Mouse (Mus musculus): ENCODE results near the gene Llph. TPM values are rescaled to one million over a fixed set of nuclear protein-coding genes. Genes with fewer than 3 reads are reported as not detected.

Llph gene
- polyA plus RNA-seq (2015; fragmentation: Nextera tagmentation; extraction: Ambion mirVana): 48.5 and 50.7 TPM in 2 replicates

- ATAC-seq (ENCODE audit: low FRiP score, low read depth): peak; percentile 91
- Histone ChIP-seq H3K27me3 (no peaks in the 10 kb centered on the region), H3K9ac (peak within 1 kb of the TSS; percentile 89), H3K4me1 (peaks cover 19% of the 10 kb centered on the region), H3K36me3 (peaks cover 41% of the 10 kb centered on the region), H3K9me3 (no peaks in the 10 kb centered on the region), H3K4me2 (replicated peaks) (peak within 1 kb of the TSS; percentile 84), H3K27ac (peak within 1 kb of the TSS; percentile 28; the same call in 1 of the 2 replicates), H3K4me3 (peak within 1 kb of the TSS; percentile 99)
- WGBS: under 1% methylated on average over 57 of the region's 57 CpGs
Measured at GRCm38 (mm10) chr10:120226871-120227661, at the start of gene Llph. Gene Llph, plus strand, starts transcription at chr10:120227070.

GRCm38 (mm10) chr10:120182887-120183286 is 44.0 kb upstream of the Llph start:
- H3K27me3 ChIP-seq: no peaks in the 10 kb centered on the region
- H3K27ac ChIP-seq: no peak overlapping the region
- H3K4me1 ChIP-seq: no peaks in the 10 kb centered on the region
- 96% methylated on average over 1 of the region's 1 CpGs for whole genome bisulfite sequencing
- no peaks in the 10 kb centered on the region for H3K36me3 ChIP-seq
- no peak overlapping the region for H3K9ac ChIP-seq
- H3K9me3 ChIP-seq: 0 out of 2 replicates have a peak, but pooled peaks cover 5% of the 10 kb centered on the region
- ATAC-seq (ENCODE audit: low FRiP score, low read depth): no peak
- H3K4me2 ChIP-seq (replicated peaks): no peak overlapping the region
- no peak overlapping the region for H3K4me3 ChIP-seq

- Histone ChIP-seq H3K4me2 (replicated peaks) (no peak overlapping the region), H3K36me3 (no peaks in the 10 kb centered on the region), H3K4me3 (no peak overlapping the region), H3K27me3 (no peaks in the 10 kb centered on the region), H3K9me3 (0 out of 2 replicates have a peak, but pooled peaks cover 5% of the 10 kb centered on the region), H3K9ac (no peak overlapping the region), H3K27ac (no peak overlapping the region), H3K4me1 (no peaks in the 10 kb centered on the region)
- 91% methylated on average over 2 of the region's 2 CpGs for WGBS
- ATAC-seq (ENCODE audit: low FRiP score, low read depth): no peak
Measured at GRCm38 (mm10) chr10:120183342-120183741, 43.5 kb upstream of the Llph start.

- ATAC-seq (ENCODE audit: low FRiP score, low read depth): no peak
- Histone ChIP-seq H3K27ac (no peak overlapping the region), H3K4me3 (no peak overlapping the region), H3K36me3 (no peaks in the 10 kb centered on the region), H3K9me3 (0 out of 2 replicates have a peak, but pooled peaks cover 5% of the 10 kb centered on the region), H3K4me1 (no peaks in the 10 kb centered on the region), H3K9ac (no peak overlapping the region), H3K4me2 (replicated peaks) (no peak overlapping the region), H3K27me3 (no peaks in the 10 kb centered on the region)
- WGBS: 81% methylated on average over 2 of the region's 2 CpGs
Measured at GRCm38 (mm10) chr10:120188513-120188912, 38.4 kb upstream of the Llph start.

GRCm38 (mm10) chr10:120189276-120189675 is 37.6 kb upstream of the Llph start:
- ATAC-seq (ENCODE audit: low FRiP score, low read depth): no peak

GRCm38 (mm10) chr10:120189782-120190181 is 37.1 kb upstream of the Llph start:
- WGBS: 40% methylated on average over 6 of the region's 6 CpGs
- H3K27me3 ChIP-seq: no peaks in the 10 kb centered on the region
- H3K4me1 ChIP-seq: no peaks in the 10 kb centered on the region
- H3K9me3 ChIP-seq: 0 out of 2 replicates have a peak, but pooled peaks cover 5% of the 10 kb centered on the region
- H3K4me2 ChIP-seq (replicated peaks): no peak overlapping the region
- H3K36me3 ChIP-seq: no peaks in the 10 kb centered on the region
- H3K9ac ChIP-seq: no peak overlapping the region
- H3K4me3 ChIP-seq: no peak overlapping the region
- ATAC-seq (ENCODE audit: low FRiP score, low read depth): no peak
- no peak overlapping the region for H3K27ac ChIP-seq

More at GRCm38 (mm10) chr10:120189276-120189675, 37.6 kb upstream of the Llph start:
- Histone ChIP-seq H3K27ac (no peak overlapping the region), H3K9me3 (0 out of 2 replicates have a peak, but pooled peaks cover 5% of the 10 kb centered on the region), H3K27me3 (no peaks in the 10 kb centered on the region), H3K36me3 (no peaks in the 10 kb centered on the region), H3K4me3 (no peak overlapping the region), H3K9ac (no peak overlapping the region), H3K4me2 (replicated peaks) (no peak overlapping the region), H3K4me1 (no peaks in the 10 kb centered on the region)
- 63% methylated on average over 11 of the region's 11 CpGs for WGBS

- WGBS: 87% methylated on average over 6 of the region's 6 CpGs
- H3K27ac ChIP-seq: no peak overlapping the region
- 0 out of 2 replicates have a peak, but pooled peaks cover 3% of the 10 kb centered on the region for H3K9me3 ChIP-seq
- no peaks in the 10 kb centered on the region for H3K27me3 ChIP-seq
- no peak for ATAC-seq (ENCODE audit: low FRiP score, low read depth)
- no peak overlapping the region for H3K9ac ChIP-seq
- no peaks in the 10 kb centered on the region for H3K36me3 ChIP-seq
- H3K4me1 ChIP-seq: no peaks in the 10 kb centered on the region
- no peak overlapping the region for H3K4me2 ChIP-seq (replicated peaks)
- H3K4me3 ChIP-seq: no peak overlapping the region
Measured at GRCm38 (mm10) chr10:120191165-120191564, 35.7 kb upstream of the Llph start.

- no peak for ATAC-seq (ENCODE audit: low FRiP score, low read depth)
- no peaks in the 10 kb centered on the region for H3K36me3 ChIP-seq
- H3K9ac ChIP-seq: no peak overlapping the region
- WGBS: 83% methylated on average over 4 of the region's 4 CpGs
- no peaks in the 10 kb centered on the region for H3K4me1 ChIP-seq
- no peaks in the 10 kb centered on the region for H3K9me3 ChIP-seq
- no peaks in the 10 kb centered on the region for H3K27me3 ChIP-seq
- no peak overlapping the region for H3K27ac ChIP-seq
- no peak overlapping the region for H3K4me2 ChIP-seq (replicated peaks)
- H3K4me3 ChIP-seq: no peak overlapping the region
Measured at GRCm38 (mm10) chr10:120192278-120192677, 34.6 kb upstream of the Llph start.

- Histone ChIP-seq H3K27me3 (0 out of 2 replicates have a peak, but pooled peaks cover 3% of the 10 kb centered on the region), H3K4me2 (replicated peaks) (no peak overlapping the region), H3K9me3 (no peaks in the 10 kb centered on the region), H3K36me3 (no peaks in the 10 kb centered on the region), H3K9ac (no peak overlapping the region), H3K27ac (no peak overlapping the region), H3K4me3 (no peak overlapping the region), H3K4me1 (no peaks in the 10 kb centered on the region)
- no peak for ATAC-seq (ENCODE audit: low FRiP score, low read depth)
- 94% methylated on average over 8 of the region's 8 CpGs for WGBS
Measured at GRCm38 (mm10) chr10:120193255-120193654, 33.6 kb upstream of the Llph start.

- Histone ChIP-seq H3K27ac (no peak overlapping the region), H3K9ac (no peak overlapping the region), H3K9me3 (no peaks in the 10 kb centered on the region), H3K36me3 (no peaks in the 10 kb centered on the region), H3K4me3 (no peak overlapping the region), H3K27me3 (peaks cover 13% of the 10 kb centered on the region), H3K4me2 (replicated peaks) (no peak overlapping the region), H3K4me1 (no peaks in the 10 kb centered on the region)
- ATAC-seq (ENCODE audit: low FRiP score, low read depth): no peak
- WGBS: 77% methylated on average over 14 of the region's 14 CpGs
Measured at GRCm38 (mm10) chr10:120197061-120197835, 29.6 kb upstream of the Llph start.

GRCm38 (mm10) chr10:120201131-120201921 is 25.5 kb upstream of the Llph start, which contains the start of gene Tmbim4:
Gene Tmbim4, plus strand, starts transcription at chr10:120201590.
- Histone ChIP-seq H3K27me3 (peaks cover 18% of the 10 kb centered on the region), H3K4me1 (no peaks in the 10 kb centered on the region), H3K9me3 (no peaks in the 10 kb centered on the region), H3K9ac (peak within 1 kb of the TSS; percentile 71), H3K27ac (no peak within 1 kb of the TSS), H3K36me3 (no peaks in the 10 kb centered on the region), H3K4me2 (replicated peaks) (peak within 1 kb of the TSS; percentile 93), H3K4me3 (peak within 1 kb of the TSS; percentile 61)
- 2% methylated on average over 65 of the region's 65 CpGs for WGBS
- peak; percentile 60; the same call in 1 of the 2 replicates for ATAC-seq (ENCODE audit: low FRiP score, low read depth)

All from limb, embryonic 13.5 days (tissue).